Comparison of ENCODE assay signal across 35 mouse cellular contexts in the genomic region with DNA sequence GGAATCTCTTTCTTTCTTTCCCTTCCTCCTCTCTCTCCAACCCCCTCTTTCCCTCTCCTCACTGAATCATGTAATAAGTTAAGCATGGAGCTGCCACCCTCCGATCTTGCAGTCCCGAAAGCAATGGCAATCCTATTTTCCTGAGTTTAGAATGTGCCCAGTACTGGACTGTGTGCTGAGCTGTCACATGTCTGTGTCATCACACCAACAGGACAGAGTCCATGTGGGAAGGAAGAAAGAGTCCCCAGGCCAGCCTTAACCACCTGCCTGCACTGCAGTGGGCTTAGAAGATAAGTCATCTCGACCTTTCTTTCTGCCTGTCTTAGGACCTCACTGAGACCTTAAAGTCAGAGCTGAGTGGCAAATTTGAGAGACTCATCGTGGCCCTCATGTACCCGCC. TPM values are rescaled to one million over a fixed set of nuclear protein-coding genes. Genes with fewer than 3 reads are reported as not detected.
"Had no signal": no experiment of that assay in that cellular context is flagged by ENCODE, and none has a peak within 500 bp of the region (broad histone marks: within the 10 kb centered on the region; RNA-seq: fewer than 3 reads in every experiment).

No protein-coding gene starts in this region.

- H3K9ac ChIP-seq: heart, embryonic 13.5 days; heart, embryonic 15.5 days; hindbrain, embryonic 13.5 days; hindbrain, embryonic 15.5 days; kidney, embryonic 15.5 days; limb, embryonic 12.5 days; liver, embryonic 13.5 days; liver, embryonic 15.5 days had no signal

- H3K27ac ChIP-seq: heart, embryonic 13.5 days; heart, embryonic 15.5 days; hindbrain, embryonic 13.5 days; hindbrain, embryonic 15.5 days; hindbrain, postnatal 0 days; kidney, embryonic 15.5 days; layer of hippocampus, adult 2 months; left cerebral cortex, adult 2 months; limb, embryonic 10.5 days; limb, embryonic 12.5 days; liver, embryonic 13.5 days; liver, embryonic 15.5 days had no signal

- H3K4me3 ChIP-seq: heart, embryonic 13.5 days; heart, embryonic 15.5 days; hindbrain, embryonic 13.5 days; hindbrain, embryonic 15.5 days; kidney, embryonic 15.5 days; layer of hippocampus, adult 2 months; left cerebral cortex, adult 2 months; limb, embryonic 10.5 days; limb, embryonic 12.5 days; liver, embryonic 13.5 days; liver, embryonic 15.5 days had no signal

- H3K27me3 ChIP-seq: hindbrain, embryonic 13.5 days; hindbrain, embryonic 15.5 days; kidney, embryonic 15.5 days; liver, embryonic 13.5 days; liver, embryonic 15.5 days had no signal

- H3K9me3 ChIP-seq: heart, embryonic 13.5 days; heart, embryonic 15.5 days; hindbrain, embryonic 13.5 days; hindbrain, embryonic 15.5 days; kidney, embryonic 15.5 days; limb, embryonic 10.5 days; limb, embryonic 12.5 days; liver, embryonic 13.5 days; liver, embryonic 15.5 days had no signal

- H3K4me1 ChIP-seq: heart, embryonic 13.5 days; heart, embryonic 15.5 days; hindbrain, embryonic 13.5 days; hindbrain, embryonic 15.5 days; kidney, embryonic 15.5 days; limb, embryonic 12.5 days; liver, embryonic 13.5 days; liver, embryonic 15.5 days had no signal

- H3K36me3 ChIP-seq: heart, embryonic 13.5 days; heart, embryonic 15.5 days; hindbrain, embryonic 13.5 days; hindbrain, embryonic 15.5 days; kidney, embryonic 15.5 days; limb, embryonic 10.5 days; limb, embryonic 12.5 days; liver, embryonic 13.5 days; liver, embryonic 15.5 days had no signal

- DNase-seq: gastrocnemius, postnatal 14 days; gastrocnemius, postnatal 36 days; heart, adult 18-20 months; heart, postnatal 14 days; heart, postnatal 36 days; kidney, adult 18-20 months; kidney, adult 8-10 months; kidney, postnatal 10 days; kidney, postnatal 4 days; liver; liver, embryonic 13.5 days had no signal

- ATAC-seq: hindbrain, postnatal 0 days had no signal

- H3K4me2 ChIP-seq: heart, embryonic 11.5 days; heart, embryonic 13.5 days; heart, embryonic 15.5 days; hindbrain, embryonic 13.5 days; hindbrain, embryonic 15.5 days; kidney, embryonic 15.5 days; limb, embryonic 12.5 days; liver, embryonic 13.5 days; liver, embryonic 15.5 days had no signal

RNA-seq across cellular contexts. Expression of a gene that starts 5.7 kb away (rescaled TPM):
- total RNA-seq: hematopoietic stem cell, adult 5-6 weeks; hindbrain, postnatal 0 days had no signal
- polyA plus RNA-seq: hindbrain, embryonic 13.5 days had no signal

RNA-seq across cellular contexts. Expression of a gene that starts 11.1 kb away (rescaled TPM):
- total RNA-seq: gastrocnemius, adult 18-20 months; gastrocnemius, adult 8-10 months; gastrocnemius, postnatal 14 days; gastrocnemius, postnatal 36 days; heart, adult 18-20 months; heart, postnatal 14 days; heart, postnatal 36 days; hematopoietic stem cell, adult 5-6 weeks; layer of hippocampus, adult 2 months; layer of hippocampus, postnatal 10 days; layer of hippocampus, postnatal 25 days; left cerebral cortex, adult 2 months; left cerebral cortex, postnatal 14 days; left cerebral cortex, postnatal 36 days had no signal
- polyA plus RNA-seq: frontal cortex, adult 2 months; heart, embryonic 11.5 days; heart, embryonic 13.5 days; heart, embryonic 15.5 days; heart, postnatal 0 days; hindbrain, embryonic 11.5 days; hindbrain, embryonic 13.5 days; hindbrain, embryonic 15.5 days; hindbrain, postnatal 0 days; limb, embryonic 10.5 days; limb, embryonic 12.5 days; limb, embryonic 14.5 days; liver, embryonic 13.5 days; liver, embryonic 15.5 days had no signal

RNA-seq across cellular contexts. Expression of a gene that starts 39.0 kb away (rescaled TPM):
- total RNA-seq: gastrocnemius, adult 18-20 months; gastrocnemius, adult 8-10 months; gastrocnemius, postnatal 14 days; gastrocnemius, postnatal 36 days; heart, adult 18-20 months; heart, postnatal 14 days; heart, postnatal 36 days; hematopoietic stem cell, adult 5-6 weeks; hindbrain, postnatal 0 days; layer of hippocampus, adult 2 months; layer of hippocampus, postnatal 10 days; layer of hippocampus, postnatal 25 days; left cerebral cortex, adult 2 months; left cerebral cortex, postnatal 14 days; left cerebral cortex, postnatal 36 days had no signal
- polyA plus RNA-seq: frontal cortex, adult 2 months; heart, embryonic 11.5 days; heart, embryonic 13.5 days; heart, embryonic 15.5 days; heart, postnatal 0 days; hindbrain, embryonic 11.5 days; hindbrain, embryonic 13.5 days; hindbrain, embryonic 15.5 days; hindbrain, postnatal 0 days; intestine, embryonic 14.5 days; kidney, embryonic 15.5 days; limb, embryonic 10.5 days; limb, embryonic 12.5 days; limb, embryonic 14.5 days; liver, embryonic 13.5 days; liver, embryonic 15.5 days had no signal
